Mouse (Mus musculus): ENCODE results near the gene Usf2. TPM values are rescaled to one million over a fixed set of nuclear protein-coding genes. Genes with fewer than 3 reads are reported as not detected.

Usf2 gene
- total RNA-seq (2023): 100 to 1,000 TPM; 125 to 137 TPM

DNA sequence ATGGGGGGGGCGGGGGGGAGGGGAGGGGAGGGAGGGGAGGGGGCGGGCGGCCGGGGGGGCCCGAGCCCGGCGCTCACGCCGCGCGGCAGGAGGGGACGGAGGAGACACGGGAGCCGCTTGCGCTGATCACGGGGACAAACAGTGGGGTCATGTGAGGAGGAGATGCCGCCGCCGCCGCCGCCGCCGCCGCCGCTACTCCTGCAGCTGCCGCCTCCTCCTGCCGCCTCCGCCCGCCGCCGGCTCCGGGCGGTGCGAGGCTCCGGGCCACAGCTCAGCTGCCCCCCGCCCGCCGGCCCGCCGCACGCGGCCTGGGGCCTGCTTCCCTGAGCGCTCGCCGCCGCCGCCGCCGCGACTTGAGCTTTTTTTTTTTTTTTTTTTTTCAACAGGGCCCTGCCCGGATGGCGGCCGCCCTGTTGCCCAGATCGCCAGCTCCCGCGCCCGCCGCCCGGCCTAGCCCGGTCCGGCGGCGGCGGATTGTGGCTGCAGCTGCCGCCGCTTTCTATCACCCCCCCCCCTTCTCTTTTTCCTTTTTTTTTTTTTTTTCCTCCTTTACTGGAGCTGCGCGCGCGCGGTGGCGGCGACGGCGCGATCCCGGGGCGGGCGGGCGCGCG is at the start of gene Usf2:
Usf2 (minus strand) TSS at position 48 of the 611 bp plus-strand sequence.

DNA sequence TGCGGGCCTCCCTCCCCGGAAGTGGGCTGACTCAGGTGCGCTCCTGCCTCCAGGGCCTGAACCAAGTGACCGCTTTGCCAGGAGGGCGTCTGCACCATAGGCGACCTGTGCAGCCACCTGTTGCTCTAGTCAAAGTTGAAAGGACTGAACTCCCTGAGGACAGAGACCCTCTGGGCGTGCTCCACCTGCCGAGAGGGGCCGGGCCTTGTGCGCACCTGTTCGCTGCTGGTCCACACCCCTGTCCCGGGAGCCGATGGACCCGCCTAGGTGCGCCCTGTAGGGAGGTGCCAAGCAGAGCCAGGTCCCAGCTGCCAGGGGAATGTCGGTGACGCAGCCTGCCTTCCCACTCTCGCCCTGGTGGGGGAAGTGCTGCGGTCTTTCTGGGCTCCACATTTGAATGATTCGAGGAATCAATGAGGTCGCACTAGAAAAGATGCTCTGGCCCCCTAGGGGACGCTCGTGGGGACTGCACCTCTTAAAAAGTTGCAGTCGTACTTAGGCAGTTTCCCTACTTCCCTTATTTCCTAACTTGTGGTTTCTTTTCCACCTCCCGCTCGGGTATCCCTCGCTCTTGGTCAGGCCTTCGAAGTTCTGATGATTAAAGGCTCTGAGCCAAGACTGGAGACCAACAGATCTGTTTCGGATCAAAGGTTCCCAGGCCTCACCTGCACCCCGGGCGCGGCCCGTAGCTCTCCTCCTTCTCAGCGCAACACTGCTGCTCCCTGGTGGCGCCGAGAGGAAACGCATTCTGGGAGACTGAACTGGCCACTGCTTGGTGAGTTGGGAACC is 17.1 kb upstream of the Usf2 start, which contains the start of gene Fam187b:
Fam187b (plus strand) TSS at position 290 of the 789 bp plus-strand sequence.

DNA sequence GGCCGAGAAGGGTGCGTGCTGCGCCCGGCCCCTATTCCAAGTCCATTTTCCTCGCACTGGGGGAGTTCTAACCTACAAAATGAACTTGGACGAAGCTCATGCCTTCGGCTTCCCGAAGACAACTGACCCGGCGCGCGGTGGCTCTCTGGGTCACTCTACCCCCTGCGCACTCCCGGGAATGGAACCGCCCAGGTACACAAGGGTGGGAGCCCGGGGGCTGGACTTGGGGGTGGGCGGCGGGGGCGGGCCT is 16.6 kb upstream of the Usf2 start, which contains the start of gene Lsr:
Lsr (minus strand) TSS at position 214 of the 250 bp plus-strand sequence.

DNA sequence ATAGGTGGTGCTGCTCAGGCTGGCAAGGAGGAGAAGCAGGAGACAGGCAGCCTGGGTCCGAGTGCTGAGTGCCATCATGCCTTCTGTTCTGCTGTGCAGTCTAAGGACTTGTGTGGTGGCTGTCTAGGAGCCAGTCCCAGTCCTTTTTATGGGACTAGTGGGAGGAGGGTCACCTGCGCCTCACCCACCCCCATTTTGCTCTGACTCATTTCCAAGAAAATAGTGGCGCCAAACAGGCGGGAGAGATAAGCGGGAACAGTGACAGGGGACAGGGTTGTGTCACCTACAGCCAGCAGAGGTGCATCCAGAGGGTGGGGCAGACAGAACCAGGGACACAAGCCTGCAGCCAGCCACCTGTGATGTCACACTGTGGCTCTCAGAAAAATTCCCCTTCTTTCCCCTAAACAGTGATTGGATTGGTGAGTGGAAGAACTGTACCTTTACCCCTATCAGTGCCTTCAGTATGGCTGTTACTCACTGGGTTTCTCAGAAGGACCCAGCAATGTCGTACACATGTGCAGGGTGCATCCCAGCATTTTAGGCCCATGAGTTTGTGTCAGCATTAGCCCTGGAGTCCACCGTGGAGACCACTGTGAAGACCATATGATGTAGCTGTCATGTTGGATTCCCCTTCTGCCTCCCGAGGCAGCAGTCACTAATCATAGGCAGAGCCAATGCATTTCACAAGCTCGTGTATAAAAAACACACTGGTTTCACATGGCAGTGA is 12.5 kb downstream of the Usf2 start, which contains the start of gene Hamp:
Hamp (minus strand) TSS at position 124 of the 727 bp plus-strand sequence.

DNA sequence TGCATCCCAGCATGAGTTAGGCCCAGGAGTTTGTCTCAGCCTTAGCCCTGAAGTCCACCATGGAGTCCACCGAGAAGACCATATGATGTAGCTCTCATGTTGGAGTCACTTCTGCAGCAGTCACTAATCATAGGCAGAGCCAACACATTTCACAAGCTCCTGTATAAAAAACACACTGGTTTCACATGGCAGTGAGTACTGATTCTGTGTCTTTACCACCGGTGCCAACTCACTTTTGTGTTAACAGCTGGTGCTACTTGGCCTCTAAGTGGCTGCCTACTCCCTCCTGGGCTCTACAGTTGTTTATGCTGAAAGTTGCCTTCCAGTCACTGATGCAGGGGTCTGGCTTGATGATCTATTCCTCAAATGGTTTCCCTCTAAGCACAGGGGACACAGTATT is 32.0 kb downstream of the Usf2 start, which contains the start of gene Hamp2:
Hamp2 (minus strand) TSS at position 101 of the 400 bp plus-strand sequence.

DNA sequence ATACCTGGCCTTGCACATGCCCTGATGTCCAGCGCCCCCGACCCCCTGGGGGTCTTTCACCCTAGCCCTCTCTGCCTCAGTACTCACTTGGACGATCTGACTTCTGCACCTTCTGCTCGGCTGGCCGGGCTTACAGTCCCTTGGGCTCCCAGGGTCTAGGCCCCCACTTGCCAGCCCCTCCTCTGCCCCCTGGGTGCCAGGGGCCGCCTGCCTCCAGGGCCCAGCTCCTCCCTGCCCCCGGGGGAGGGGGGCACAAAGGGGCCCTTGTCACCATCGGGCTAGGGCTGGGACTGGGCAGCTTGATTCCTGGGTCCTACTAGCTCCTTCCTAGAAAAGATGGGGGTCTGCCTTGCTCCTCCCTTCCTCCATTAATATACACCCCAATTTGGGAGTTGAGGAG is 41.9 kb downstream of the Usf2 start, which contains the start of gene Mag:
Mag (minus strand) TSS at position 142 of the 400 bp plus-strand sequence.

Other genes starting within 250 kb of the Usf2 start
- gene Atp4a, start 244.6 kb downstream of the Usf2 start, total RNA-seq (2023): under 1 TPM; 0.37 to 0.58 TPM
- 10 to 100 TPM; 26.6 to 35.5 TPM for gene Tmem147, start 227.3 kb downstream of the Usf2 start, total RNA-seq (2023)
- not detected for gene Gapdhs, start 213.1 kb downstream of the Usf2 start, total RNA-seq (2023)
- gene Sbsn, start 205.3 kb downstream of the Usf2 start, total RNA-seq (2023): 1 to 10 TPM; 1.9 to 3.2 TPM
- gene Dmkn, start 193.0 kb downstream of the Usf2 start, total RNA-seq (2023): 1 to 10 TPM; 1.4 to 3.3 TPM
- gene Krtdap, start 168.9 kb downstream of the Usf2 start, total RNA-seq (2023): not detected
- 10 to 100 TPM; 38.5 to 40.3 TPM for gene Ffar2, start 133.0 kb downstream of the Usf2 start, total RNA-seq (2023)
- not detected for gene Ffar3, start 100.6 kb downstream of the Usf2 start, total RNA-seq (2023)
- gene Ffar1, start 95.2 kb downstream of the Usf2 start, total RNA-seq (2023): not detected
- 1 to 10 TPM; 4.9 to 5.4 TPM for gene Cd22, start 76.5 kb downstream of the Usf2 start, total RNA-seq (2023)
- gene Mag, start 41.9 kb downstream of the Usf2 start, total RNA-seq (2023): 1 to 10 TPM; 1.1 to 1.9 TPM
- 1 to 10 TPM in 1 of 2 experiments, not detected in 1; 2.0 TPM for gene Hamp2, start 32.1 kb downstream of the Usf2 start, total RNA-seq (2023)
- not detected for gene Hamp, start 12.8 kb downstream of the Usf2 start, total RNA-seq (2023)
- 1 to 10 TPM; 2.4 to 3.4 TPM for gene Lsr, start 16.7 kb upstream of the Usf2 start, total RNA-seq (2023)
- under 1 TPM; 0.49 to 0.62 TPM for gene Fam187b, start 17.0 kb upstream of the Usf2 start, total RNA-seq (2023)
- 100 to 1,000 TPM; 709 to 844 TPM for gene Fxyd5, start 85.7 kb upstream of the Usf2 start, total RNA-seq (2023)
- not detected for gene Fxyd7, start 94.7 kb upstream of the Usf2 start, total RNA-seq (2023)
- gene Fxyd1, start 100.4 kb upstream of the Usf2 start, total RNA-seq (2023): not detected
- gene Lgi4, start 102.5 kb upstream of the Usf2 start, total RNA-seq (2023): under 1 TPM in 1 of 2 experiments, not detected in 1; 0.15 TPM
- gene Fxyd3, start 119.9 kb upstream of the Usf2 start, total RNA-seq (2023): not detected
- 1 to 10 TPM; 2.1 to 3.4 TPM for gene Hpn, start 158.5 kb upstream of the Usf2 start, total RNA-seq (2023)
- gene Scn1b, start 170.2 kb upstream of the Usf2 start, total RNA-seq (2023): 1 to 10 TPM; 6.2 to 8.8 TPM
- gene Gramd1a, start 199.1 kb upstream of the Usf2 start, total RNA-seq (2023): 100 to 1,000 TPM; 112 to 127 TPM

Data from neutrophil, adult 59 days (primary cell).